9 mouse cellular contexts compared by ENCODE assay signal in genomic region chr10:93291352-93291751, GRCm38 (mm10). TPM values are rescaled to one million over a fixed set of nuclear protein-coding genes. Genes with fewer than 3 reads are reported as not detected.
DNase-seq lines count a peak whose midpoint lies in the region; ATAC-seq and TF ChIP-seq lines count a peak whose summit lies in the region.
"Had no signal": no experiment of that assay in that cellular context is flagged by ENCODE, and none has a peak within 500 bp of the region (broad histone marks: within the 10 kb centered on the region; RNA-seq: fewer than 3 reads in every experiment).

No protein-coding gene starts in this region.

- H3K27me3 ChIP-seq in liver, adult 2 months (ENCODE audit: control insufficient read depth, insufficient read depth, low read length) = no peaks in the 10 kb centered on the region
- H3K27me3 ChIP-seq in liver, embryonic 11.5 days (replicated peaks; ENCODE audit: control insufficient read depth, insufficient read depth, low read length) = no peaks in the 10 kb centered on the region
- no peaks in the 10 kb centered on the region for H3K27me3 ChIP-seq in embryonic facial prominence, embryonic 14.5 days (replicated peaks; ENCODE audit: control insufficient read depth, insufficient read depth, low read length)
- no peaks in the 10 kb centered on the region for H3K27me3 ChIP-seq in liver, postnatal 0 days (ENCODE audit: insufficient read depth, low read length)

- WGBS in liver, adult 2 months = 15% methylated on average over 7 of the region's 7 CpGs
- 55% methylated on average over 7 of the region's 7 CpGs for WGBS in liver, embryonic 11.5 days
- 41% methylated on average over 7 of the region's 7 CpGs for WGBS in embryonic facial prominence, embryonic 14.5 days
- WGBS in liver, postnatal 0 days (ENCODE audit: insufficient replicate concordance) = 56% methylated on average over 7 of the region's 7 CpGs

- H3K79me2 ChIP-seq in liver, adult 2 months (ENCODE audit: control insufficient read depth, insufficient read depth, low read length) = no peaks in the 10 kb centered on the region; the same call in 1 of the 2 replicates

- H3K4me1 ChIP-seq in liver, adult 2 months (ENCODE audit: control insufficient read depth, insufficient read depth, low read length) = peaks cover 2% of the 10 kb centered on the region
- peaks cover 8% of the 10 kb centered on the region for H3K4me1 ChIP-seq in liver, embryonic 11.5 days (replicated peaks; ENCODE audit: control insufficient read depth, insufficient read depth, low read length)
- H3K4me1 ChIP-seq in embryonic facial prominence, embryonic 14.5 days (ENCODE audit: control insufficient read depth, insufficient read depth, low read length) = peaks cover 17% of the 10 kb centered on the region
- no peaks in the 10 kb centered on the region for H3K4me1 ChIP-seq in liver, postnatal 0 days (ENCODE audit: insufficient read depth)

- no peak overlapping the region for H3K4me3 ChIP-seq in liver, adult 2 months (ENCODE audit: insufficient read depth, low read depth, low read length)
- H3K4me3 ChIP-seq in liver, embryonic 11.5 days (ENCODE audit: low read depth, low read length) = no peak overlapping the region
- H3K4me3 ChIP-seq in embryonic facial prominence, embryonic 14.5 days (ENCODE audit: low read depth, low read length) = no peak overlapping the region
- no peak overlapping the region for H3K4me3 ChIP-seq in liver, postnatal 0 days (ENCODE audit: low read depth, low read length)

- no peak; the same call in 1 of the 2 replicates for ATAC-seq in liver, embryonic 11.5 days (replicated peaks; ENCODE audit: low FRiP score)
- peak; percentile 27 for ATAC-seq in embryonic facial prominence, embryonic 14.5 days (ENCODE audit: low read depth)
- ATAC-seq in liver, postnatal 0 days = peak; percentile 72

- no peaks in the 10 kb centered on the region for H3K36me3 ChIP-seq in liver, adult 2 months (ENCODE audit: control insufficient read depth, insufficient read depth, low read length)
- H3K36me3 ChIP-seq in liver, embryonic 11.5 days (ENCODE audit: control insufficient read depth, insufficient read depth, low read length) = no peaks in the 10 kb centered on the region; the same call in 1 of the 2 replicates
- H3K36me3 ChIP-seq in embryonic facial prominence, embryonic 14.5 days (ENCODE audit: control insufficient read depth, insufficient read depth, low read length) = 0 out of 2 replicates have a peak, but pooled peaks cover 4% of the 10 kb centered on the region
- H3K36me3 ChIP-seq in liver, postnatal 0 days (replicated peaks; ENCODE audit: insufficient read depth, low read length) = no peaks in the 10 kb centered on the region

- no peak overlapping the region for H3K4me2 ChIP-seq in liver, embryonic 11.5 days
- H3K4me2 ChIP-seq in embryonic facial prominence, embryonic 14.5 days (ENCODE audit: low read depth, low read length) = no peak overlapping the region
- H3K4me2 ChIP-seq in liver, postnatal 0 days (ENCODE audit: low read depth, low read length) = no peak overlapping the region

- H3K27ac ChIP-seq in liver, adult 2 months (replicated peaks; ENCODE audit: insufficient read depth, low read depth, low read length) = no peak overlapping the region
- H3K27ac ChIP-seq in liver, embryonic 11.5 days (ENCODE audit: low read depth, low read length) = no peak overlapping the region
- no peak overlapping the region for H3K27ac ChIP-seq in embryonic facial prominence, embryonic 14.5 days (replicated peaks; ENCODE audit: low read depth, low read length)
- H3K27ac ChIP-seq in liver, postnatal 0 days (ENCODE audit: low read depth) = no peak overlapping the region
- H3K27ac ChIP-seq: macrophage had no signal

- H3K9ac ChIP-seq in liver, adult 2 months (ENCODE audit: low read depth, low read length) = no peak overlapping the region
- no peak overlapping the region for H3K9ac ChIP-seq in liver, embryonic 11.5 days (ENCODE audit: low read depth, low read length)
- H3K9ac ChIP-seq in embryonic facial prominence, embryonic 14.5 days (ENCODE audit: low read depth, low read length) = no peak overlapping the region
- no peak overlapping the region for H3K9ac ChIP-seq in liver, postnatal 0 days (replicated peaks)

- DNase-seq in liver, adult 2 months (ENCODE audit: extremely low read depth, low read depth, low spot score) = peak; percentile 41
- no peak for DNase-seq in liver, embryonic 11.5 days (ENCODE audit: low spot score)
- DNase-seq in adrenal gland, postnatal 14 days = peak; percentile 80
- no peak for DNase-seq in embryonic facial prominence, embryonic 14.5 days (ENCODE audit: low spot score)
- peak; percentile 84 for DNase-seq in heart, postnatal 4 days
- peak; percentile 71 for DNase-seq in liver, postnatal 0 days
- peak; percentile 47 for DNase-seq in ovary, postnatal 14 days (ENCODE audit: low spot score)
- DNase-seq in frontal cortex, postnatal 10 days (ENCODE audit: low spot score in 2 of 2) = no peak

- no peak for TF ChIP-seq EP300 in liver, postnatal 0 days (IDR thresholded peaks at IDR 0.05; ENCODE audit: low read depth)

- TF ChIP-seq CTCF in liver, adult 2 months (IDR thresholded peaks at IDR 0.05; ENCODE audit: low read depth, low read length) = peak; percentile 80
- TF ChIP-seq CTCF in liver, postnatal 0 days (IDR thresholded peaks at IDR 0.05; ENCODE audit: low read depth) = peak; percentile 81

- no peak for TF ChIP-seq POLR2A in liver, adult 2 months (IDR thresholded peaks at IDR 0.05; ENCODE audit: extremely low read depth, insufficient read depth, low read length)

- H3K9me3 ChIP-seq in liver, embryonic 11.5 days (ENCODE audit: control insufficient read depth, low read length) = no peaks in the 10 kb centered on the region
- no peaks in the 10 kb centered on the region for H3K9me3 ChIP-seq in embryonic facial prominence, embryonic 14.5 days (ENCODE audit: control insufficient read depth, low read length)
- H3K9me3 ChIP-seq in liver, postnatal 0 days (ENCODE audit: low read length) = no peaks in the 10 kb centered on the region

RNA-seq across cellular contexts. Expression of gene Elk3, which starts 19.6 kb away (rescaled TPM):
- 3.4 and 4.8 TPM in 2 replicates for total RNA-seq in liver, adult 2 months (2014; rRNA removed)
- polyA plus RNA-seq in liver, adult 2 months (2012; rRNA removed) = 6.3 and 8.0 TPM in 2 replicates
- polyA plus RNA-seq in liver, embryonic 11.5 days (2014; fragmentation: Nextera tagmentation; extraction: Ambion mirVana) = 15.9 and 17.6 TPM in 2 replicates
- 50.4 and 58.0 TPM in 2 replicates for total RNA-seq in adrenal gland, postnatal 14 days (2021)
- polyA plus RNA-seq in embryonic facial prominence, embryonic 14.5 days (2014; fragmentation: Nextera tagmentation; extraction: Ambion mirVana) = 34.4 and 39.4 TPM in 2 replicates
- 100 to 1,000 TPM; 102 to 103 TPM for total RNA-seq in heart, postnatal 4 days (2021)
- polyA plus RNA-seq in liver, postnatal 0 days (2015; fragmentation: Nextera tagmentation; extraction: Ambion mirVana) = 6.2 and 7.9 TPM in 2 replicates

Comparison
In these comparisons a context has a peak if more than half of its experiments do, and no peak if none do; other contexts are left out.
1. DNase-seq: peak in liver, adult 2 months (single experiment), adrenal gland, postnatal 14 days (single experiment), heart, postnatal 4 days (single experiment), liver, postnatal 0 days (single experiment) and ovary, postnatal 14 days (single experiment); none in liver, embryonic 11.5 days (single experiment), embryonic facial prominence, embryonic 14.5 days (single experiment) and frontal cortex, postnatal 10 days (0 of 2).